Mouse (Mus musculus) erythroblast, embryonic 14.5 days (primary cell): Measurements from ENCODE around the gene Tomm70a.

Experiments
- GATA1 ChIP-seq: IDR thresholded peaks from 2 replicates; pipeline ENCODE4 v1.6.1; 2012; ENCODE audit warnings: low read length, inconsistent platforms, mixed read lengths
- TAL1 ChIP-seq: IDR thresholded peaks from 3 replicates; pipeline ENCODE4 v1.6.1; 2012; ENCODE audit warnings: low read length, inconsistent platforms, mixed read lengths

DNA sequence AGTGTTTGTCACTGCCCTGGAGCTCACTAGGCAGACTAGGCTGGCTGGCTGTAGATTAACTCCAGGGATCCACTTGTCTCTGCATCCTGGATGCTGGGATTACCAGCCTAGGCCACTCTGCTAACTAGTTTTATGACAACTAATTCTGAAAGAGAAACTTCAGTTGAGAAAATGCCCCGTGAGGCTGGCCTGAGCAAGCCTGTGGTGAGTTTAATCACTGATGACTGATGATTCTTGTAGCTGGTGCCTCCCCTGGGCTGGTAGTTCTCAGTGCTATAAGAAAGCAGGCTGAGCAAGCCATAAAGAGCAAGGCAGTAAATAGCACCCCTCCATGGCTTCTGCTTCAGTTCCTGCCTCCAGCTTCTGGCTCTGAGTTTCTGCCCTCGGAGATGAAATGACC is 54.2 kb downstream of the Tomm70a start:
- TF ChIP-seq GATA1, result no peak
- no peak for TF ChIP-seq TAL1
